Mouse (Mus musculus) kidney, adult 2 months (tissue): Measurements from ENCODE around the gene Anapc7.
A peak's percentile ranks its signal among the peaks of the same experiment; 100 is the strongest.

Experiments
- CTCF ChIP-seq: fragments of 200-500 bp; conservative IDR thresholded peaks from 2 replicates; pipeline ENCODE4 v1.5.1; 2011; ENCODE audit warnings: low read depth, mild to moderate bottlenecking, control low read depth, low read length, moderate library complexity, mixed read lengths; ENCODE audit not compliant: insufficient read depth, insufficient read length
- POLR2A ChIP-seq: fragments of 200-500 bp; IDR thresholded peaks from one replicate; pipeline ENCODE4 v1.6.1; 2011; ENCODE audit warnings: low read depth, low read length, control low read depth

GRCm38 (mm10) chr5:122422071-122422964, 825 bp downstream of the Anapc7 start:
- TF ChIP-seq CTCF (0 out of 2 replicates have a peak, but pooled peaks have one; percentile 17), POLR2A (no peak)
